Mouse (Mus musculus) hindbrain, embryonic 12.5 days (tissue): ENCODE data around the gene Uck1. TPM values are rescaled to one million over a fixed set of nuclear protein-coding genes. Genes with fewer than 3 reads are reported as not detected.

ENCODE experiments used
- ATAC-seq: fragments of 200-750 bp; cut with Nextera tagmentation; 2 replicates; pipeline ENCODE4 v1.8.0; 2017; ENCODE audit warnings: moderate TSS enrichment; ENCODE audit not compliant: low FRiP score
- H3K27ac ChIP-seq: fragments of 300-500 bp; sonication (generic); 2 replicates; pipeline ENCODE4 v1.5.1; 2016; ENCODE audit warnings: mild to moderate bottlenecking
- H3K27me3 ChIP-seq: fragments of 300-500 bp; sonication (generic); 2 replicates; pipeline ENCODE4 v1.6.1; 2016; ENCODE audit warnings: mild to moderate bottlenecking
- H3K36me3 ChIP-seq: fragments of 300-500 bp; sonication (generic); 2 replicates; pipeline ENCODE4 v1.6.1; 2016; ENCODE audit warnings: mild to moderate bottlenecking
- H3K4me1 ChIP-seq: fragments of 300-500 bp; sonication (generic); 2 replicates; pipeline ENCODE4 v1.6.1; 2016
- H3K4me2 ChIP-seq: fragments of 300-500 bp; sonication (generic); replicated peaks from 2 replicates; pipeline ENCODE4 v1.6.1; 2016; ENCODE audit warnings: mild to moderate bottlenecking
- H3K4me3 ChIP-seq: fragments of 300-500 bp; sonication (generic); 2 replicates; pipeline ENCODE4 v1.5.1; 2016; ENCODE audit warnings: mild to moderate bottlenecking
- H3K9ac ChIP-seq: fragments of 300-500 bp; sonication (generic); 2 replicates; pipeline ENCODE4 v1.6.1; 2016; ENCODE audit warnings: mild to moderate bottlenecking, moderate library complexity
- H3K9me3 ChIP-seq: fragments of 300-500 bp; sonication (generic); replicated peaks from 2 replicates; pipeline ENCODE4 v1.6.1; 2016; ENCODE audit warnings: mild to moderate bottlenecking
- WGBS: fragments of 180-500 bp; shearing (Covaris S2); methylation state at CpG from one replicate; pipeline ENCODE4 v1.1.7; 2016; 5-methylcytosine and 5-hydroxymethylcytosine counted together
- polyA plus RNA-seq: library from polyadenylated mRNA; unstranded; fragments of >200 nt; fragmentation: Nextera tagmentation; extraction: Ambion mirVana; gene quantifications from 2 replicates; pipeline ENCODE4 v1.2.1, GENCODE M21; 2016

Uck1 gene
- polyA plus RNA-seq, 1 experiment from 2014 or later: 67.3 TPM

DNA sequence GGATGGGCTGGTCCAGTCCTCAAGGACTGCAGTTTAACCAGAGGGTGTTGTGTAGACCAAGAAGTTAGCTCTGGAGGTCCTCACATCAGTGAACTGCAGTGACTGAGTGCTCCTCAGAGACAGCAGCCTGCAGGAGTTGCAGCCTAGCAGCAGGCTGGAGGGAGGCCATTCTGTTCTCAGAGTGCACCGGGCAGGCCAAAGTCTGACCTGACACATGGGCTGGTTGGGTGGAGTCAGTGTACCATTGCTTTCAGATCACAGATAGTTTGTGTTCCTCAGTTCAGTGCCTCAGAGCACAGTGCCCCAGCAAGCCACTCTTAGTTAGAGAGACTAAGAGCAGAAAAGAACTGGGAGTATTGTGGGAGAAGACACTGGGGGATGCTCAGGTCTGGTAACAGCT, 52.3 kb downstream of the Uck1 start:
- no peak overlapping the region for H3K4me2 ChIP-seq
- H3K27ac ChIP-seq: no peak overlapping the region
- peaks cover 99% of the 10 kb centered on the region for H3K36me3 ChIP-seq
- no peaks in the 10 kb centered on the region for H3K9me3 ChIP-seq
- no peaks in the 10 kb centered on the region for H3K4me1 ChIP-seq
- H3K9ac ChIP-seq: no peak overlapping the region
- no peaks in the 10 kb centered on the region for H3K27me3 ChIP-seq
- WGBS: 95% methylated on average over 1 of the region's 1 CpGs
- H3K4me3 ChIP-seq: no peak overlapping the region
- no peak for ATAC-seq

Other genes with a start within 250 kb of the Uck1 start
- 1.8 and 2.4 TPM in 2 replicates for gene Fam78a, start 175.3 kb downstream of the Uck1 start, polyA plus RNA-seq
- gene Plpp7, start 164.6 kb downstream of the Uck1 start, polyA plus RNA-seq: 11.1 and 11.5 TPM in 2 replicates
- gene Prrc2b, start 109.1 kb downstream of the Uck1 start, polyA plus RNA-seq: 111 and 114 TPM in 2 replicates
- gene Pomt1, start 23.6 kb downstream of the Uck1 start, polyA plus RNA-seq: 25.5 and 25.9 TPM in 2 replicates
- gene Golga2, start 27.2 kb upstream of the Uck1 start, polyA plus RNA-seq: 31.5 and 31.6 TPM in 2 replicates
- 380 and 382 TPM in 2 replicates for gene Swi5, start 27.9 kb upstream of the Uck1 start, polyA plus RNA-seq
- 59.1 and 66.3 TPM in 2 replicates for gene Ciz1, start 92.2 kb upstream of the Uck1 start, polyA plus RNA-seq
- gene Dnm1, start 93.2 kb upstream of the Uck1 start, polyA plus RNA-seq: 44.4 and 47.5 TPM in 2 replicates
- 62.6 and 72.8 TPM in 2 replicates for gene 1110008P14Rik, start 121.8 kb upstream of the Uck1 start, polyA plus RNA-seq
- 0.95 and 1.2 TPM in 2 replicates for gene Lcn2, start 128.1 kb upstream of the Uck1 start, polyA plus RNA-seq
- 34.5 and 35.1 TPM in 2 replicates for gene Ptges2, start 135.7 kb upstream of the Uck1 start, polyA plus RNA-seq
- 5.9 and 6.2 TPM in 2 replicates for gene Naif1, start 190.3 kb upstream of the Uck1 start, polyA plus RNA-seq
- gene Slc25a25, start 191.3 kb upstream of the Uck1 start, polyA plus RNA-seq: 40.2 and 41.6 TPM in 2 replicates